ENCODE assay signal across 23 mouse cellular contexts in genomic region chr1:92788049-92788448, GRCm38 (mm10).
"Had no signal": no experiment of that assay in that cellular context is flagged by ENCODE, and none has a peak within 500 bp of the region (broad histone marks: within the 10 kb centered on the region; RNA-seq: fewer than 3 reads in every experiment).

No protein-coding gene starts in this region.

- H3K36me3 ChIP-seq: heart, embryonic 10.5 days; heart, embryonic 12.5 days; hindbrain, embryonic 10.5 days; hindbrain, embryonic 12.5 days; intestine, embryonic 15.5 days; limb, embryonic 12.5 days; liver, embryonic 13.5 days had no signal

- DNase-seq: gastrocnemius, adult 2 months; gastrocnemius, postnatal 10 days; gastrocnemius, postnatal 25 days; heart, postnatal 10 days; heart, postnatal 4 days; kidney, adult 18-20 months; kidney, adult 8-10 months; kidney, postnatal 10 days; kidney, postnatal 36 days; layer of hippocampus, adult 9-11 months; layer of hippocampus, postnatal 36 days; liver; liver, embryonic 13.5 days had no signal

- H3K4me2 ChIP-seq: heart, embryonic 12.5 days; hindbrain, embryonic 12.5 days; hindbrain, embryonic 14.5 days; intestine, embryonic 15.5 days; limb, embryonic 12.5 days; liver, embryonic 11.5 days; liver, embryonic 13.5 days had no signal

- H3K4me3 ChIP-seq: gastrocnemius, adult 2 months; heart, embryonic 10.5 days; heart, embryonic 12.5 days; hindbrain, embryonic 10.5 days; hindbrain, embryonic 12.5 days; intestine, embryonic 15.5 days; limb, embryonic 12.5 days; liver, embryonic 13.5 days had no signal

- H3K27me3 ChIP-seq: hindbrain, embryonic 12.5 days; intestine, embryonic 15.5 days; limb, embryonic 12.5 days; liver, embryonic 13.5 days had no signal

- H3K27ac ChIP-seq: hindbrain, embryonic 12.5 days; hindbrain, embryonic 14.5 days; intestine, embryonic 15.5 days; limb, embryonic 12.5 days; liver, embryonic 13.5 days had no signal

- H3K9ac ChIP-seq: heart, embryonic 12.5 days; hindbrain, embryonic 12.5 days; hindbrain, embryonic 14.5 days; intestine, embryonic 15.5 days; limb, embryonic 12.5 days; liver, embryonic 13.5 days had no signal

- H3K4me1 ChIP-seq: liver, embryonic 13.5 days had no signal

- ATAC-seq: inflammation-experienced regulatory T-cells, adult 6 months; intestine, postnatal 0 days had no signal

- H3K9me3 ChIP-seq: heart, embryonic 10.5 days; heart, embryonic 12.5 days; hindbrain, embryonic 10.5 days; hindbrain, embryonic 12.5 days; intestine, embryonic 15.5 days; limb, embryonic 12.5 days; liver, embryonic 13.5 days had no signal
